Mouse (Mus musculus): Measurements from ENCODE around the gene Sucnr1. TPM values are rescaled to one million over a fixed set of nuclear protein-coding genes. Genes with fewer than 3 reads are reported as not detected.
"Not testable (repeated sequence)": the region's sequence is repeated elsewhere in the genome, so short reads cannot be mapped to it uniquely, and the experiment has no call there.

The Sucnr1 gene
- total and polyA plus RNA-seq, 2 experiments = 27.1 to 45.3 TPM

DNA sequence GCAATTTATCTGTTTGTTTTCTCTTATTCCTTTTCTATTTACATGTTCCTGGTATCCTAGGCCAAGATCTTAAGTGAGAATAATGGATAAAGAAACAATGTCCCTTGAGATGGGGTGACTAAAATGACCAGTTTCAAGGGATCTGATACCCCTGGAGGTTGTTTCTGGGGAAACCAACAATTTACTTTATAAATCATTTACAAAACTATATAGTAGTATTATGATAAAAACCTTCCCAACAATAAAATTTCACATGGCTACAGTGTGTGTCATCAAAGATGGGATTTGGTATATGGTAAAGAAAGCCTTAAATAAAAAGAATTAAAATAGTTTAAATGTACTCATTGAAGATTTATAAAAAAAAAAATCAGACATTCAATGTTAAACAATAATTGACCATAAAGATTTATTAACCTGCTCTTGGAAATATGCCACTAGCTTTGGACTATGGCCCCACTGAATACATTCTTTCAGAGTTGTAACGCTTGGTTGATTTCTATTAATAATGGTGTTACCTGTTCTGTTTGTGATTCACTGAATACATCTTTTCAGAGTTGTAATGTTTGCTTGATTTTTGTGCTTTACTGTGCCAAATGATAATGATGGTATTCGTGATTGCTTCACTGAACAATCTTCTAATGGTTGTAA is 22.9 kb downstream of the Sucnr1 start:
- H3K79me2 ChIP-seq (ENCODE audit: control insufficient read depth, insufficient read depth, low read length) = no peaks in the 10 kb centered on the region
- TF ChIP-seq CTCF (IDR thresholded peaks at IDR 0.05; ENCODE audit: low read depth, low read length) (no peak), POLR2A (IDR thresholded peaks at IDR 0.05; ENCODE audit: extremely low read depth, insufficient read depth, low read length) (no peak)
- WGBS = 24% methylated on average over 2 of the region's 2 CpGs

DNA sequence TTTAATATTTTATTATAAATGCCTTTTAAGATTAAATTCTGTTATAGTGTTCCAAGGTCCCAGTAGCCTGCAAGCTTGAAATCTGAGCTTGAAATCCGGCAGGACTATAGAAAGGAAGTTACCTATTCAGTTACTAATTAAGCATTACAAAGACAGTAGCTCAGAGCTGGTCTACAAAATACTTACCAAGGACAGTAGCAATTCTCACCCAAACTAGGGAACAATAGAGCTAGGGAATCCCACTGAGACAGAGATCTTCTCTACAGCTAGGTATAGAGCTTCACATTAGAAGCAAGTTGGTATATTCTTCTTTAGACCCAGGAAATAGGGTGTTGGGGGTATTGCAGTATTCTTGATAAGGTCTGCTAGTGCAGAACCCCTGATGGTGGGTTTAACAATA is 24.8 kb downstream of the Sucnr1 start:
- H3K4me3 ChIP-seq (ENCODE audit: insufficient read depth, low read depth, low read length); H3K36me3 ChIP-seq (ENCODE audit: control insufficient read depth, insufficient read depth, low read length); H3K9ac ChIP-seq (ENCODE audit: low read depth, low read length); DNase-seq (ENCODE audit: extremely low read depth, low read depth, low spot score); H3K27me3 ChIP-seq (ENCODE audit: control insufficient read depth, insufficient read depth, low read length); H3K27ac ChIP-seq (replicated peaks; ENCODE audit: insufficient read depth, low read depth, low read length); H3K79me2 ChIP-seq (ENCODE audit: control insufficient read depth, insufficient read depth, low read length): not testable (repeated sequence)
- H3K4me1 ChIP-seq (ENCODE audit: control insufficient read depth, insufficient read depth, low read length) = peaks cover 15% of the 10 kb centered on the region; the same call in 1 of the 2 replicates
- 72% methylated on average over 1 of the region's 1 CpGs for WGBS

More for the DNA sequence above, 22.9 kb downstream of the Sucnr1 start:
- DNase-seq (ENCODE audit: extremely low read depth, low read depth, low spot score) = peak; percentile 65
- no peak overlapping the region for H3K4me3 ChIP-seq (ENCODE audit: insufficient read depth, low read depth, low read length)
- no peaks in the 10 kb centered on the region for H3K27me3 ChIP-seq (ENCODE audit: control insufficient read depth, insufficient read depth, low read length)
- no peak overlapping the region for H3K9ac ChIP-seq (ENCODE audit: low read depth, low read length)
- H3K27ac ChIP-seq (replicated peaks; ENCODE audit: insufficient read depth, low read depth, low read length) = no peak overlapping the region
- peaks cover 12% of the 10 kb centered on the region; the same call in 1 of the 2 replicates for H3K4me1 ChIP-seq (ENCODE audit: control insufficient read depth, insufficient read depth, low read length)
- no peaks in the 10 kb centered on the region for H3K36me3 ChIP-seq (ENCODE audit: control insufficient read depth, insufficient read depth, low read length)

DNA sequence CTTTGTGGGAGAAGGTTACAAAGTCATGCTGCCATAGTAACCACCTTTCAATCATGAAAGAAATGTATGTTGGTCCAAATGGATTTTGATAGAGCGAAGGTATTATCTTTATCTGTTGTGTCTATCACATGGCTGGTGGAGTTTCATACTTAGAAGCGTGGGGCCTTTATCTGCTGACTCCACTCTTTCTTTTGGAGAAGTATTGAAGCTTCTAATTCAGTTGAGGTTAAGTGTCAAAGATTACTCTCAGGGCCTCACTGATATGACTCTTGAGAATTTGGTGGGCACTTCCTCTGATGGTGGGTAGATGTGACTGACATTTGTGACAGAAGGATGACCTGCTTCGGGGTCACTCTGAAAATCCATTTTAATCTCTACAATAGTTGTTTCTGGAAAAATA is 26.1 kb downstream of the Sucnr1 start:
- H3K36me3 ChIP-seq (ENCODE audit: control insufficient read depth, insufficient read depth, low read length) = no peaks in the 10 kb centered on the region
- 91% methylated on average over 3 of the region's 3 CpGs for WGBS
- no peak overlapping the region for H3K9ac ChIP-seq (ENCODE audit: low read depth, low read length)
- H3K4me1 ChIP-seq (ENCODE audit: control insufficient read depth, insufficient read depth, low read length) = peaks cover 19% of the 10 kb centered on the region; the same call in 1 of the 2 replicates
- H3K4me3 ChIP-seq (ENCODE audit: insufficient read depth, low read depth, low read length) = no peak overlapping the region
- no peak for DNase-seq (ENCODE audit: extremely low read depth, low read depth, low spot score)
- H3K27ac ChIP-seq (replicated peaks; ENCODE audit: insufficient read depth, low read depth, low read length) = no peak overlapping the region
- H3K27me3 ChIP-seq (ENCODE audit: control insufficient read depth, insufficient read depth, low read length) = no peaks in the 10 kb centered on the region
- no peaks in the 10 kb centered on the region for H3K79me2 ChIP-seq (ENCODE audit: control insufficient read depth, insufficient read depth, low read length)
- TF ChIP-seq CTCF (IDR thresholded peaks at IDR 0.05; ENCODE audit: low read depth, low read length) (no peak), POLR2A (IDR thresholded peaks at IDR 0.05; ENCODE audit: extremely low read depth, insufficient read depth, low read length) (no peak)

DNA sequence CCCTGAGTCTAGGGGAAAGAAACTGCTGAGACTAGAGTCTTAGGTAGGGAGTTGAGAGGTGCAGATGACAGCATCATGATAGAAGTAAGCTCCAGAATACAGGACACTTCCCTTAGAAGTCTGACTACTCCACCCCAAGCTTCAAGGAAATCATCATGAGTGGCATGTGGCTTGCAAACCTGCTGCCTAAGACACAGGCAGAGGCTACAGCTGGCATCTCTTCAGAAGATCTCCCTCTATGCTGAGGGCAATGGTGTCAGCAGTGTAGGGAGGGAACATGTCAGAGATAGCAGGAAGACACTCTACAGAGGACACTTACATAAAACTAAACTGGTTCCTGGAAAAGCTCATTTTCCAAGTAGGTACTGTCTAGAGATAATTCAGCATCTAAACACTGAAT is 27.1 kb downstream of the Sucnr1 start:
- H3K4me3 ChIP-seq (ENCODE audit: insufficient read depth, low read depth, low read length) = no peak overlapping the region
- no peak overlapping the region for H3K27ac ChIP-seq (replicated peaks; ENCODE audit: insufficient read depth, low read depth, low read length)
- H3K4me1 ChIP-seq (ENCODE audit: control insufficient read depth, insufficient read depth, low read length) = peaks cover 13% of the 10 kb centered on the region; the same call in 1 of the 2 replicates
- DNase-seq (ENCODE audit: extremely low read depth, low read depth, low spot score) = no peak
- TF ChIP-seq CTCF (IDR thresholded peaks at IDR 0.05; ENCODE audit: low read depth, low read length) (no peak), POLR2A (IDR thresholded peaks at IDR 0.05; ENCODE audit: extremely low read depth, insufficient read depth, low read length) (no peak)
- H3K36me3 ChIP-seq (ENCODE audit: control insufficient read depth, insufficient read depth, low read length) = no peaks in the 10 kb centered on the region
- H3K27me3 ChIP-seq (ENCODE audit: control insufficient read depth, insufficient read depth, low read length) = no peaks in the 10 kb centered on the region
- no peak overlapping the region for H3K9ac ChIP-seq (ENCODE audit: low read depth, low read length)
- no peaks in the 10 kb centered on the region for H3K79me2 ChIP-seq (ENCODE audit: control insufficient read depth, insufficient read depth, low read length)

DNA sequence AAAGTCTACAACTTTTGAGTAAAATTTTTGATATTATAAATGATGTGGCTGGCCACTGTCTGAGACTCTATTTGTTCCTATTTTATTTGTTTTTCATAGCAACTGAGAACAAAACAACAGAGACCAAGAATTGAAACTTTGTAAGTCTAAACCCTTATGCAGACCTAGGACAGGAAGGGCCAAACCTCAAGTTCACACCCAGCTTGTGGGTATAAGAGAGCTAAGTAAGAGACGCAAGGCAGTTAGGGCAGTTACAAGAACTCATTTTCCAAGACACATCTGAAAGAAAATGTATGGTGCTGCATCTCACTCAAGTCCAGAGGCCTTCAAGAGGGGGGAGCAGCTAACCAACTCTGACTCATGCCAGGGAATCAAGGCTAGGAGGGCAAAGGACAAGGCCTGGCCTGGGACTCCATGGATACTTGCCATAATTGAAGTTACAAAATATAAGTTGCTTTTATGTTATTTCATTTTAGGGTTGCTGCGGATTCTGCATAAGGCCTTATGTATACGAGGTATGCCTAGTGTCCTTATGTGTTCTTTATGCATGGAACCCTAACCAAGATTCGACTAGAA is 29.6 kb downstream of the Sucnr1 start:
- no peaks in the 10 kb centered on the region for H3K27me3 ChIP-seq (ENCODE audit: control insufficient read depth, insufficient read depth, low read length)
- H3K9ac ChIP-seq (ENCODE audit: low read depth, low read length) = no peak overlapping the region
- H3K27ac ChIP-seq (replicated peaks; ENCODE audit: insufficient read depth, low read depth, low read length) = no peak overlapping the region
- peaks cover 7% of the 10 kb centered on the region for H3K4me1 ChIP-seq (ENCODE audit: control insufficient read depth, insufficient read depth, low read length)
- TF ChIP-seq POLR2A (IDR thresholded peaks at IDR 0.05; ENCODE audit: extremely low read depth, insufficient read depth, low read length) (no peak), CTCF (IDR thresholded peaks at IDR 0.05; ENCODE audit: low read depth, low read length) (no peak)
- no peaks in the 10 kb centered on the region for H3K79me2 ChIP-seq (ENCODE audit: control insufficient read depth, insufficient read depth, low read length)
- peak; percentile 65 for DNase-seq (ENCODE audit: extremely low read depth, low read depth, low spot score)
- no peak overlapping the region for H3K4me3 ChIP-seq (ENCODE audit: insufficient read depth, low read depth, low read length)
- H3K36me3 ChIP-seq (ENCODE audit: control insufficient read depth, insufficient read depth, low read length) = no peaks in the 10 kb centered on the region
- 82% methylated on average over 4 of the region's 4 CpGs for WGBS

DNA sequence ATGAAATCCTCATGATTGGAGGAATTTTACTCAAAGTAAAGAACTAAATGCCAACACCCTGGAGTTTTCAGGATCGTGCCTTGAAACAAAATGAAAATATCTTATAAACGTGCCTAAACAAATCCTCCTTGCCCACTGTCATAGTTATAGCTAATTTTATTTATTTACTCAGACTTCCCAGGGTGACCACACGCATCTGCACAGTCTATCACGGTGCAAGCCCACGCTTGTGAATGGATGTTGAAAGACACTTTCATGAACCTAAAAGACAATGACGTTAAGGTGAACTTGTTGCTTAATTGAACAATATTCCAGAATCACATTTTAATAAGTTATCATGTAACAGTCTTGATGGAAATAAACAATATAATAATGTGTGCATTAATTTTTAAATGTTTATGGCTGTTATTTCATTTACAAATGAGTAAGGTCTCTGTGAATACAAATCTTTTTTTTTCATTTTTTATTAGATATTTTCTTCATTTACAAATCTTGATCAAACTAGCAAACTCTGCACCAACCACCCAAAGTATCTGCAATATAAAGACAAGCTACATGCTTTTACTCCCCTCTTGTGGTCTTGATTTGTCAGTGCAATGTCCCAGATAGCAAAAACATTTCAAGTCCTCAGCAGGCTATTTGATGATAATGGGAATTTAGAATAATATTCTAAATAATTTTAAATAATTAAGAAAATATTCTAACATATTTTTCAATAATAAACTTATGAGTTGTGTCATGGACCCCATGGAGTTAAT is 30.4 kb downstream of the Sucnr1 start:
- H3K27ac ChIP-seq (replicated peaks; ENCODE audit: insufficient read depth, low read depth, low read length) = no peak overlapping the region
- H3K4me3 ChIP-seq (ENCODE audit: insufficient read depth, low read depth, low read length) = no peak overlapping the region
- 77% methylated on average over 6 of the region's 6 CpGs for WGBS
- peak; percentile 78 for DNase-seq (ENCODE audit: extremely low read depth, low read depth, low spot score)
- H3K9ac ChIP-seq (ENCODE audit: low read depth, low read length) = no peak overlapping the region
- peaks cover 7% of the 10 kb centered on the region for H3K4me1 ChIP-seq (ENCODE audit: control insufficient read depth, insufficient read depth, low read length)
- no peaks in the 10 kb centered on the region for H3K27me3 ChIP-seq (ENCODE audit: control insufficient read depth, insufficient read depth, low read length)
- TF ChIP-seq CTCF (IDR thresholded peaks at IDR 0.05; ENCODE audit: low read depth, low read length) = peak; percentile 42
- TF ChIP-seq POLR2A (IDR thresholded peaks at IDR 0.05; ENCODE audit: extremely low read depth, insufficient read depth, low read length) = no peak
- no peaks in the 10 kb centered on the region for H3K36me3 ChIP-seq (ENCODE audit: control insufficient read depth, insufficient read depth, low read length)
- H3K79me2 ChIP-seq (ENCODE audit: control insufficient read depth, insufficient read depth, low read length) = no peaks in the 10 kb centered on the region

All from liver, adult 2 months (tissue).